Mouse (Mus musculus) G1E-ER4 (cell line): Measurements from ENCODE around the gene 4930404H24Rik. TPM values are rescaled to one million over a fixed set of nuclear protein-coding genes. Genes with fewer than 3 reads are reported as not detected.

ENCODE experiments used
- GATA1 ChIP-seq: IDR thresholded peaks from one replicate; pipeline ENCODE4 v1.8.0; 2012; ENCODE audit warnings: low read length, inconsistent platforms
- polyA plus RNA-seq: library from polyadenylated mRNA; stranded (reverse); fragments of >175 nt; gene quantifications from 2 replicates; pipeline ENCODE4 v1.2.3, GENCODE M21; 2012

The 4930404H24Rik gene
- polyA plus RNA-seq, 1 experiment, result not detected

GRCm38 (mm10) chr2:153538898-153539297 lies 46.3 kb downstream of the 4930404H24Rik start:
- no peak for TF ChIP-seq GATA1

GRCm38 (mm10) chr2:153542936-153543668 lies 50.5 kb downstream of the 4930404H24Rik start:
- TF ChIP-seq GATA1, result no peak

Other genes starting within 250 kb of the 4930404H24Rik start
- gene Kif3b, start 201.4 kb upstream of the 4930404H24Rik start, polyA plus RNA-seq, result 2.8 and 3.7 TPM in 2 replicates
- gene Asxl1, start 147.0 kb upstream of the 4930404H24Rik start, polyA plus RNA-seq, result 14.5 and 21.3 TPM in 2 replicates
- gene Nol4l, start 37.2 kb downstream of the 4930404H24Rik start, polyA plus RNA-seq, result 14.2 and 15.6 TPM in 2 replicates
- gene Commd7, start 140.0 kb downstream of the 4930404H24Rik start, polyA plus RNA-seq, result 30.1 and 30.2 TPM in 2 replicates
- 23.6 and 28.7 TPM in 2 replicates for gene Dnmt3b, start 156.7 kb downstream of the 4930404H24Rik start, polyA plus RNA-seq
- 0.05 and 0.06 TPM in 2 replicates for gene Dnmt3c, start 203.9 kb downstream of the 4930404H24Rik start, polyA plus RNA-seq
- 2.6 and 4.4 TPM in 2 replicates for gene Mapre1, start 248.5 kb downstream of the 4930404H24Rik start, polyA plus RNA-seq